15 mouse cellular contexts compared by ENCODE assay signal in genomic region chr6:58856494-58856893, GRCm38 (mm10). TPM values are rescaled to one million over a fixed set of nuclear protein-coding genes. Genes with fewer than 3 reads are reported as not detected.
DNase-seq lines count a peak whose midpoint lies in the region; ATAC-seq and TF ChIP-seq lines count a peak whose summit lies in the region.
"Had no signal": no experiment of that assay in that cellular context is flagged by ENCODE, and none has a peak within 500 bp of the region (broad histone marks: within the 10 kb centered on the region; RNA-seq: fewer than 3 reads in every experiment).

No protein-coding gene starts in this region.

- 20% methylated on average over 2 of the region's 2 CpGs for WGBS in heart, adult 2 months
- WGBS in heart, embryonic 11.5 days (ENCODE audit: insufficient replicate concordance): 61% methylated on average over 2 of the region's 2 CpGs

- intact Hi-C loops in heart, adult 2 months (cut with DNase I): no loop called here
- intact Hi-C loops in heart, postnatal 36 days (cut with DNase I): no loop called here

- H3K36me3 ChIP-seq in heart, adult 2 months (ENCODE audit: control insufficient read depth, insufficient read depth, low read length): peaks cover 24% of the 10 kb centered on the region; the same call in 1 of the 2 replicates
- 0 out of 2 replicates have a peak, but pooled peaks cover 5% of the 10 kb centered on the region for H3K36me3 ChIP-seq in heart, embryonic 11.5 days (ENCODE audit: control insufficient read depth, insufficient read depth, low read length)
- H3K36me3 ChIP-seq: hindbrain, embryonic 12.5 days; intestine, embryonic 15.5 days had no signal

- no peaks in the 10 kb centered on the region for H3K27me3 ChIP-seq in heart, adult 2 months (ENCODE audit: control insufficient read depth, insufficient read depth, low read length)
- no peaks in the 10 kb centered on the region for H3K27me3 ChIP-seq in heart, embryonic 11.5 days (ENCODE audit: control insufficient read depth, insufficient read depth, low read length)
- H3K27me3 ChIP-seq: hindbrain, embryonic 12.5 days; intestine, embryonic 15.5 days had no signal

- no peak for TF ChIP-seq EP300 in heart, adult 2 months (IDR thresholded peaks at IDR 0.05; ENCODE audit: insufficient read depth, low read depth, low read length)

- no peak overlapping the region for H3K9ac ChIP-seq in heart, adult 2 months (ENCODE audit: low read depth, low read length)
- H3K9ac ChIP-seq in heart, embryonic 11.5 days (ENCODE audit: low read depth, low read length): no peak overlapping the region
- H3K9ac ChIP-seq: hindbrain, embryonic 12.5 days; intestine, embryonic 15.5 days; lung, embryonic 14.5 days had no signal

- H3K4me3 ChIP-seq in heart, adult 2 months: no peak overlapping the region
- H3K4me3 ChIP-seq in heart, embryonic 11.5 days (ENCODE audit: low read depth, low read length): no peak overlapping the region
- H3K4me3 ChIP-seq: hindbrain, embryonic 12.5 days; intestine, embryonic 15.5 days had no signal

- no peak for TF ChIP-seq CTCF in heart, adult 2 months (IDR thresholded peaks at IDR 0.05)

- H3K79me2 ChIP-seq in heart, adult 2 months (replicated peaks; ENCODE audit: control insufficient read depth, insufficient read depth, low read length): 0 out of 2 replicates have a peak, but pooled peaks cover 2% of the 10 kb centered on the region

- H3K4me1 ChIP-seq in heart, adult 2 months (ENCODE audit: control insufficient read depth, insufficient read depth, low read length): peaks cover 5% of the 10 kb centered on the region; the same call in 1 of the 2 replicates
- no peaks in the 10 kb centered on the region for H3K4me1 ChIP-seq in heart, embryonic 11.5 days (ENCODE audit: control insufficient read depth, insufficient read depth, low read length)
- H3K4me1 ChIP-seq: hindbrain, embryonic 12.5 days; intestine, embryonic 15.5 days had no signal

- DNase-seq in cerebellum, adult 9-11 months: peak; percentile 44
- no peak for DNase-seq in cerebellum, postnatal 4 days (ENCODE audit: low spot score in 2 of 2)
- peak; percentile 45 to 56 for DNase-seq in heart, adult 2 months
- peak; percentile 12 for DNase-seq in lung, postnatal 14 days
- no peak for DNase-seq in lung, postnatal 36 days
- peak; percentile 12 for DNase-seq in heart, postnatal 36 days
- no peak for DNase-seq in ovary, postnatal 14 days (ENCODE audit: low spot score)
- DNase-seq: adrenal gland, postnatal 14 days; lung, embryonic 14.5 days; spleen, adult 18-20 months had no signal

- ATAC-seq in heart, embryonic 11.5 days (replicated peaks; ENCODE audit: insufficient number of reproducible peaks, low FRiP score, low TSS enrichment): no peak
- ATAC-seq: intestine, embryonic 15.5 days had no signal

- H3K9me3 ChIP-seq in heart, embryonic 11.5 days (replicated peaks; ENCODE audit: control insufficient read depth, low read length): no peaks in the 10 kb centered on the region
- H3K9me3 ChIP-seq: hindbrain, embryonic 12.5 days; intestine, embryonic 15.5 days had no signal

- no peak overlapping the region for H3K4me2 ChIP-seq in heart, embryonic 11.5 days
- H3K4me2 ChIP-seq: hindbrain, embryonic 12.5 days; intestine, embryonic 15.5 days; liver, embryonic 11.5 days; lung, embryonic 14.5 days had no signal

- H3K27ac ChIP-seq in heart, adult 2 months: peak overlapping the region; percentile 33
- H3K27ac ChIP-seq in heart, embryonic 11.5 days (ENCODE audit: low read depth, low read length): no peak overlapping the region
- H3K27ac ChIP-seq: hindbrain, embryonic 12.5 days; intestine, embryonic 15.5 days had no signal

- no peak for TF ChIP-seq POLR2A in heart, adult 2 months (IDR thresholded peaks at IDR 0.05; ENCODE audit: insufficient read depth, low read depth, low read length)

RNA-seq across cellular contexts. Expression of gene Herc3, which starts 25.2 kb away (rescaled TPM):
- 10 to 100 TPM; 27.6 to 54.3 TPM for total RNA-seq in heart, adult 2 months (2021)
- polyA plus RNA-seq in heart, adult 2 months (2012; rRNA removed): 27.4 and 53.2 TPM in 2 replicates
- 18.5 and 20.7 TPM in 2 replicates for polyA plus RNA-seq in heart, embryonic 11.5 days (2014; fragmentation: Nextera tagmentation; extraction: Ambion mirVana)
- total RNA-seq in heart, postnatal 36 days (2021): 10 to 100 TPM; 28.7 to 61.1 TPM

RNA-seq across cellular contexts. Expression of gene Nap1l5, which starts 50.4 kb away (rescaled TPM):
- 1 to 10 TPM in 1 of 2 experiments, under 1 TPM in 1; 0.63 to 1.6 TPM for total RNA-seq in heart, adult 2 months (2021)
- polyA plus RNA-seq in heart, adult 2 months (2012; rRNA removed): 0.78 and 1.4 TPM in 2 replicates
- 2.1 and 2.2 TPM in 2 replicates for polyA plus RNA-seq in heart, embryonic 11.5 days (2014; fragmentation: Nextera tagmentation; extraction: Ambion mirVana)
- total RNA-seq in heart, postnatal 36 days (2021): 1 to 10 TPM in 1 of 2 experiments, under 1 TPM in 1; 0.38 to 1.2 TPM
- total RNA-seq: megakaryocyte progenitor cell, adult 5-6 weeks had no signal

Comparison
In these comparisons a context has a peak if more than half of its experiments do, and no peak if none do; other contexts are left out.
1. DNase-seq: peak in cerebellum, adult 9-11 months (single experiment), heart, adult 2 months (2 of 2), lung, postnatal 14 days (single experiment) and heart, postnatal 36 days (2 of 2); none in cerebellum, postnatal 4 days (0 of 2), lung, postnatal 36 days (single experiment) and ovary, postnatal 14 days (single experiment).